Mouse (Mus musculus) adipocyte (in vitro differentiated cells): Measurements from ENCODE around the gene Cage1.

ENCODE experiments used
- DNase-seq: peaks from one replicate; pipeline ENCODE4 v3.0.0-alpha.2; 2016; ENCODE audit warnings: low spot score

Cage1 gene

GRCm38 (mm10) chr13:38037044-38037687 lies at the start of gene Cage1:
Gene Cage1 (minus strand): TSS chr13:38037069.
- DNase-seq: peak; percentile 98

- no peak for DNase-seq
Observed at GRCm38 (mm10) chr13:38081161-38081560, 44.3 kb upstream of the Cage1 start.

- DNase-seq: no peak
Observed at GRCm38 (mm10) chr13:38080725-38081124, 43.9 kb upstream of the Cage1 start.

- DNase-seq: no peak
Observed at GRCm38 (mm10) chr13:38080014-38080413, 43.1 kb upstream of the Cage1 start.

- no peak for DNase-seq
Observed at GRCm38 (mm10) chr13:38079366-38079765, 42.5 kb upstream of the Cage1 start.

- no peak for DNase-seq
Observed at GRCm38 (mm10) chr13:38078836-38079235, 42.0 kb upstream of the Cage1 start.

- DNase-seq: no peak
Observed at GRCm38 (mm10) chr13:38077113-38077512, 40.2 kb upstream of the Cage1 start.

GRCm38 (mm10) chr13:38074404-38074803 lies 37.5 kb upstream of the Cage1 start:
- no peak for DNase-seq

GRCm38 (mm10) chr13:38073374-38074307 lies 36.8 kb upstream of the Cage1 start:
- DNase-seq: no peak

- DNase-seq: peak; percentile 82
Observed at GRCm38 (mm10) chr13:38070945-38071344, 34.1 kb upstream of the Cage1 start.

- DNase-seq: peak; percentile 75
Observed at GRCm38 (mm10) chr13:38064854-38065663, 28.2 kb upstream of the Cage1 start.

- no peak for DNase-seq
Observed at GRCm38 (mm10) chr13:38062678-38063077, 25.8 kb upstream of the Cage1 start.

GRCm38 (mm10) chr13:38049888-38050287 lies 13.0 kb upstream of the Cage1 start:
- DNase-seq: no peak

GRCm38 (mm10) chr13:38037811-38038210 lies 942 bp upstream of the Cage1 start:
- DNase-seq: peak; percentile 18

GRCm38 (mm10) chr13:38036343-38037043 lies 376 bp downstream of the Cage1 start, which contains the start of gene Riok1:
Gene Riok1 (plus strand): TSS chr13:38036995.
- DNase-seq: no peak

GRCm38 (mm10) chr13:38028407-38028806 lies 8.5 kb downstream of the Cage1 start:
- DNase-seq: no peak

- no peak for DNase-seq
Observed at GRCm38 (mm10) chr13:38027618-38028248, 9.1 kb downstream of the Cage1 start.

- no peak for DNase-seq
Observed at GRCm38 (mm10) chr13:38025874-38026273, 11.0 kb downstream of the Cage1 start.

- no peak for DNase-seq
Observed at GRCm38 (mm10) chr13:38018791-38019190, 18.1 kb downstream of the Cage1 start.

- no peak for DNase-seq
Observed at GRCm38 (mm10) chr13:38015591-38015990, 21.3 kb downstream of the Cage1 start.

- no peak for DNase-seq
Observed at GRCm38 (mm10) chr13:38012436-38012835, 24.4 kb downstream of the Cage1 start.
